Mouse (Mus musculus) lung, embryonic 15.5 days (tissue): ENCODE results near the gene Mrpl21. TPM values are rescaled to one million over a fixed set of nuclear protein-coding genes. Genes with fewer than 3 reads are reported as not detected.

Experiments used
- ATAC-seq: fragments of 200-750 bp; cut with Nextera tagmentation; 2 replicates; pipeline ENCODE4 v1.8.0; 2017; ENCODE audit warnings: moderate number of reproducible peaks, borderline replicate concordance; ENCODE audit not compliant: low FRiP score, low TSS enrichment; ENCODE audit errors: extremely low read depth
- H3K27ac ChIP-seq: fragments of 300-500 bp; sonication (generic); 2 replicates; pipeline ENCODE4 v1.5.1; 2015; ENCODE audit warnings: moderate library complexity, mild to moderate bottlenecking, inconsistent platforms
- H3K27me3 ChIP-seq: fragments of 300-500 bp; sonication (generic); 2 replicates; pipeline ENCODE4 v1.6.1; 2015; ENCODE audit warnings: inconsistent platforms
- H3K36me3 ChIP-seq: fragments of 300-500 bp; sonication (generic); 2 replicates; pipeline ENCODE4 v1.6.1; 2015; ENCODE audit warnings: inconsistent platforms
- H3K4me1 ChIP-seq: fragments of 300-500 bp; sonication (generic); 2 replicates; pipeline ENCODE4 v1.6.1; 2015; ENCODE audit warnings: inconsistent platforms
- H3K4me2 ChIP-seq: fragments of 300-500 bp; sonication (generic); 2 replicates; pipeline ENCODE4 v1.6.1; 2015; ENCODE audit warnings: inconsistent platforms, mild to moderate bottlenecking, moderate library complexity
- H3K4me3 ChIP-seq: fragments of 300-500 bp; sonication (generic); 2 replicates; pipeline ENCODE4 v1.5.1; 2015; ENCODE audit warnings: mild to moderate bottlenecking, inconsistent platforms
- H3K9ac ChIP-seq: fragments of 300-500 bp; sonication (generic); 2 replicates; pipeline ENCODE4 v1.6.1; 2015; ENCODE audit warnings: inconsistent platforms
- H3K9me3 ChIP-seq: fragments of 300-500 bp; sonication (generic); 2 replicates; pipeline ENCODE4 v1.6.1; 2016; ENCODE audit warnings: inconsistent platforms
- WGBS: fragments of 180-500 bp; shearing (Covaris S2); methylation state at CpG from one replicate; pipeline ENCODE4 v1.1.7; 2015; 5-methylcytosine and 5-hydroxymethylcytosine counted together
- polyA plus RNA-seq: library from polyadenylated mRNA; unstranded; fragments of >200 nt; fragmentation: Nextera tagmentation; extraction: Ambion mirVana; gene quantifications from 2 replicates; pipeline ENCODE4 v1.2.1, GENCODE M21; 2015

The Mrpl21 gene
- polyA plus RNA-seq, 1 experiment from 2014 or later, result 113 TPM

- peaks cover 42% of the 10 kb centered on the region for H3K4me1 ChIP-seq
- no peaks in the 10 kb centered on the region for H3K27me3 ChIP-seq
- 30% methylated on average over 15 of the region's 15 CpGs for WGBS
- H3K9ac ChIP-seq, result peak overlapping the region; percentile 36
- H3K9me3 ChIP-seq, result no peaks in the 10 kb centered on the region
- peak overlapping the region; percentile 92 for H3K27ac ChIP-seq
- peak overlapping the region; percentile 99 for H3K4me2 ChIP-seq
- peak overlapping the region; percentile 59 for H3K4me3 ChIP-seq
- ATAC-seq, result no peak
- no peaks in the 10 kb centered on the region for H3K36me3 ChIP-seq
Measured at GRCm38 (mm10) chr19:3325771-3326478, 43.2 kb downstream of the Mrpl21 start.

- no peak for ATAC-seq
- H3K27me3 ChIP-seq, result no peaks in the 10 kb centered on the region
- H3K9me3 ChIP-seq, result no peaks in the 10 kb centered on the region
- peak overlapping the region; percentile 99; the same call in 1 of the 2 replicates for H3K4me2 ChIP-seq
- peaks cover 38% of the 10 kb centered on the region for H3K4me1 ChIP-seq
- H3K9ac ChIP-seq, result no peak overlapping the region
- H3K27ac ChIP-seq, result no peak overlapping the region
- H3K36me3 ChIP-seq, result no peaks in the 10 kb centered on the region
- no peak overlapping the region for H3K4me3 ChIP-seq
- 70% methylated on average over 12 of the region's 12 CpGs for WGBS
Measured at GRCm38 (mm10) chr19:3326479-3327047, 43.9 kb downstream of the Mrpl21 start.

DNA sequence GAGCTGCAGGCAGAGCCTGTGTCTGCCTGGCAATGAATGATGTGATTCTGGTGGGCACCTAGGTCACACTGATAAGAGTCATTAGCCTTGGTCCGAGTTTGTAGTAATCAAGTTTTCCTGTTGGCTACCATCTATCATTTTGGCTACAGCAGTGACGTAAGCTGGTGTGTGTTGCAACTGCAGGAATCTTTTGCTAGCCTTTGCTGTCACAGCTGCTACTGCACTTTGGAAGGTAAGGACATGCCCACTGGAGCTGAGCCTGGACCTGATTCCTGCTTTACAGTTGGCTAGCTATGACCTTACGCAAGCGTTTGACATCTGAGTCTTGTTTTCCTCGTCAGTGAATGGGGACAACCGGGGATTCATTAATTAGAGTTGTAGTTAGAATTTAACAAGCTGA lies 50.5 kb downstream of the Mrpl21 start:
- 64% methylated on average over 6 of the region's 6 CpGs for WGBS
- no peak overlapping the region for H3K4me3 ChIP-seq
- ATAC-seq, result no peak
- no peak overlapping the region for H3K4me2 ChIP-seq
- no peaks in the 10 kb centered on the region for H3K4me1 ChIP-seq
- H3K27me3 ChIP-seq, result no peaks in the 10 kb centered on the region
- no peaks in the 10 kb centered on the region for H3K9me3 ChIP-seq
- H3K9ac ChIP-seq, result no peak overlapping the region
- no peak overlapping the region for H3K27ac ChIP-seq
- H3K36me3 ChIP-seq, result no peaks in the 10 kb centered on the region

- H3K9me3 ChIP-seq, result no peaks in the 10 kb centered on the region
- no peak overlapping the region for H3K9ac ChIP-seq
- no peak for ATAC-seq
- H3K4me1 ChIP-seq, result no peaks in the 10 kb centered on the region
- H3K4me3 ChIP-seq, result no peak overlapping the region
- no peaks in the 10 kb centered on the region for H3K27me3 ChIP-seq
- H3K27ac ChIP-seq, result no peak overlapping the region
- WGBS, result 77% methylated on average over 17 of the region's 17 CpGs
- no peaks in the 10 kb centered on the region for H3K36me3 ChIP-seq
- H3K4me2 ChIP-seq, result no peak overlapping the region
Measured at GRCm38 (mm10) chr19:3333694-3334515, 51.2 kb downstream of the Mrpl21 start.

DNA sequence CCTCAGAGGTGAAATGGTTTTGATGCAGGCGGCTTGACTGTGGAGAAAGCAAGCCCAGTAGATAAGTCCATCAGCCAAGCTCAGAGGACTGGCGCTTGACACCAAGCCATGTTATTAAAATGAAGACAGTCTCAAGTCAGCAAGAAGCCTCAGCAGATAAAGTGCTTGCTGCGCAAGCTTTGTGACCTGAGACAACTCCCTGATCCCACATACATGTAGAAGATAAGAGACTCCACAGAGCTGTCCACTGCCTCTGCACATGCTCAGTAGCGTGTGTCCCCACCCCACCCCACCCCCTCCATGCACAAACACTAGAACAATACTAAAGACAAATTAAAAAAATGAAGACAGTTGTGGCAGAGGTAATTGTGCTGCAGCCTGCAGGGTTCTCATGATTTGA lies 51.8 kb downstream of the Mrpl21 start:
- H3K36me3 ChIP-seq, result no peaks in the 10 kb centered on the region
- ATAC-seq, result no peak
- H3K9ac ChIP-seq, result no peak overlapping the region
- H3K27me3 ChIP-seq, result no peaks in the 10 kb centered on the region
- no peak overlapping the region for H3K4me3 ChIP-seq
- H3K4me2 ChIP-seq, result no peak overlapping the region
- 80% methylated on average over 4 of the region's 4 CpGs for WGBS
- no peaks in the 10 kb centered on the region for H3K9me3 ChIP-seq
- no peak overlapping the region for H3K27ac ChIP-seq
- H3K4me1 ChIP-seq, result no peaks in the 10 kb centered on the region

DNA sequence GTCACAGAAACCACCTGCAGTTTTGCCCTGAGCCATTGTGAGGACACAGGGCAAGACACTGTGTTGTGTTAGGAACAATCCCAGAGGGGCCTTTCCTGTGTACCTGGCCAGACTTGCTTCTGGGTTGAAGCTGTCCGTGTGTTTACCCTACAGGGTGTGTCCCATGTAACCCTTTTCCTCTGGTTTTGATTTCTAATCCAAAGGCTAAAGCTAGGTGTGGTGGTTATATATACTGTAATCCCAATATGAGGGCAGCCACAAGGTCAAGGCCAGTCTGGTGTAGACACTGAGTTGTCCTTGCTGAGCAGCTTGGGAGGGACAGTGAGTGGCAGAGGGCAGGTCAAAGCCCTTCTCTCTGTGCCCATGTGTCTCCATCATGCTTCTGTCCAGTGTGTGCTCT lies 53.2 kb downstream of the Mrpl21 start:
- Histone ChIP-seq H3K27me3 (no peaks in the 10 kb centered on the region), H3K36me3 (no peaks in the 10 kb centered on the region), H3K4me2 (no peak overlapping the region), H3K9me3 (no peaks in the 10 kb centered on the region), H3K4me1 (no peaks in the 10 kb centered on the region), H3K9ac (no peak overlapping the region), H3K27ac (no peak overlapping the region), H3K4me3 (no peak overlapping the region)
- WGBS, result 52% methylated on average over 1 of the region's 1 CpGs
- ATAC-seq, result no peak

DNA sequence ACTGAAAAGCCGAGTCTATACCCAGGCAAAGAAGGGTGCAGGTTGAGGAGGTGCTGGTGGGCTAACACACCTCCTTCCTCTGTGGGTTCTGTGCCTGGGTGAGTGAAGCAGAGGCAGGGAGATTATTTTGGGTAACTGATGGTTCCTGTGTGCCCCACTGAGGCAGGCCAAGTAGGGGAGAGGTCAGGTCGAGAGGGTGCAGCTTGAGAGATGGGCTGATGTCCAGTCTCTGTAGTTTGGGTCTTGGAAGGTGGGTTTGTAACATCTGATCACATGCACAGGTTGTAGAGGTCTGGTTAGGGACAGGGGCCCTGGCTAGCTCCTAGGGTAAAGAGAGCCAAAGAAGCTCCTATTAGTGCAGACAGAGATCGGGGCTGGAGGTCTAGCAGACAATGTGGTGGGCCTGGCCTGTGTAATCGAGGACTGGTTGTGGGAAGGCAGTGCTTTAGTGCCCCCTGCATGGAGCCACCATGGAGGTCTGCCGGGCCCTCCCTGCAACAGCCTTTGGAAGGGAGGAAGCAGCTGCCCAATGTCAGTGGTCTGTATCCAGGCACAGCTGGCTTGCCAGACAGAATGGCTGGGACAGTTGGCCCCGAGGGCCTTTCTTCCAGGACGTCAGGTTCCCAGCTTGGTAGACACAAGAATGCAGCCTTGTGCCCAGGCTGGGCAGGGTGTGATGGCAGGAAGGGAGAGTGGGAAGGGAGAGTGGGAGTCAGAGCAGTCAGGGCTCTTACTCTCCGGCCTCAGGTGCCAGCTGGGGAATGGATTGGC lies 54.0 kb downstream of the Mrpl21 start:
- Histone ChIP-seq H3K9ac (no peak overlapping the region), H3K9me3 (no peaks in the 10 kb centered on the region), H3K4me2 (no peak overlapping the region), H3K4me3 (no peak overlapping the region), H3K4me1 (no peaks in the 10 kb centered on the region), H3K27ac (no peak overlapping the region), H3K36me3 (no peaks in the 10 kb centered on the region), H3K27me3 (no peaks in the 10 kb centered on the region)
- no peak for ATAC-seq
- 66% methylated on average over 8 of the region's 8 CpGs for WGBS

GRCm38 (mm10) chr19:3339187-3339586 lies 56.5 kb downstream of the Mrpl21 start:
- WGBS, result 80% methylated on average over 8 of the region's 8 CpGs
- Histone ChIP-seq H3K27ac (no peak overlapping the region), H3K9me3 (no peaks in the 10 kb centered on the region), H3K9ac (no peak overlapping the region), H3K27me3 (no peaks in the 10 kb centered on the region), H3K4me2 (no peak overlapping the region), H3K36me3 (no peaks in the 10 kb centered on the region), H3K4me1 (0 out of 2 replicates have a peak, but pooled peaks cover 4% of the 10 kb centered on the region), H3K4me3 (no peak overlapping the region)
- ATAC-seq, result no peak

DNA sequence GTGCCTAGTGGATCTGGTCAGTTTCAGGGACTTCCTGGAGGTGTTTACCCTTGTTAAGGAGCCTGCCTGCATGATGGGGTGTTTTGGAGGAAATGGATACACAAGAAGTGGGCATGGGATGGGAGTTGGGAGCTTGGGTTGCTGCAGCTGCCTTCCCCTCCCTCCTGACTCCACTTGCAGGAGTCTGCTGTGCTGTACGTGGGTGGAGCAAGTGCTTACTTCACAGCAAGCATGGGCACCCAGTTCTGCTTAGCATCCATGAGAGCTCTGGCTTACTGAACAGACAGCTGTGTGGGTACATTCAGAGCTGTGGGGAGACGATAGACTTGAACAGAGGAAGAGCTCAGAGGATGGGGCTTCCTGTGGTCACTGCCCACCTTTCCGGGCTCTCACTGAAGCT lies 58.3 kb downstream of the Mrpl21 start:
- H3K9me3 ChIP-seq, result no peaks in the 10 kb centered on the region
- 0 out of 2 replicates have a peak, but pooled peaks cover 4% of the 10 kb centered on the region for H3K4me1 ChIP-seq
- no peaks in the 10 kb centered on the region for H3K36me3 ChIP-seq
- no peak overlapping the region for H3K4me3 ChIP-seq
- ATAC-seq, result no peak
- no peak overlapping the region for H3K4me2 ChIP-seq
- WGBS, result 59% methylated on average over 3 of the region's 3 CpGs
- H3K27ac ChIP-seq, result no peak overlapping the region
- no peak overlapping the region for H3K9ac ChIP-seq
- H3K27me3 ChIP-seq, result no peaks in the 10 kb centered on the region
